Mouse (Mus musculus): ENCODE data around the gene Casp8.
A peak's percentile ranks its signal among the peaks of the same experiment; 100 is the strongest.
"Not testable (repeated sequence)": the region's sequence is repeated elsewhere in the genome, so short reads cannot be mapped to it uniquely, and the experiment has no call there.

The Casp8 gene

GRCm38 (mm10) chr1:58801558-58802285, 6.5 kb downstream of the Casp8 start:
- no peak for DNase-seq

- DNase-seq = peak; percentile 63
Observed at GRCm38 (mm10) chr1:58802322-58803273, 7.4 kb downstream of the Casp8 start.

- no peak for DNase-seq
Observed at GRCm38 (mm10) chr1:58803531-58803930, 8.4 kb downstream of the Casp8 start.

GRCm38 (mm10) chr1:58806651-58807050, 11.5 kb downstream of the Casp8 start:
- DNase-seq = no peak

GRCm38 (mm10) chr1:58826319-58826718, 31.1 kb downstream of the Casp8 start:
- no peak for DNase-seq

- DNase-seq = no peak
Observed at GRCm38 (mm10) chr1:58830741-58831140, 35.6 kb downstream of the Casp8 start.

- DNase-seq = no peak
Observed at GRCm38 (mm10) chr1:58832198-58832597, 37.0 kb downstream of the Casp8 start.

- not testable (repeated sequence) for DNase-seq
Observed at GRCm38 (mm10) chr1:58856811-58857210, 61.6 kb downstream of the Casp8 start.

- not testable (repeated sequence) for DNase-seq
Observed at GRCm38 (mm10) chr1:58859131-58859530, 64.0 kb downstream of the Casp8 start.

- peak; percentile 6 for DNase-seq
Observed at GRCm38 (mm10) chr1:58859738-58860365, 64.7 kb downstream of the Casp8 start.

- not testable (repeated sequence) for DNase-seq
Observed at GRCm38 (mm10) chr1:58860586-58860985, 65.4 kb downstream of the Casp8 start.

- DNase-seq = not testable (repeated sequence)
Observed at GRCm38 (mm10) chr1:58876500-58876899, 81.3 kb downstream of the Casp8 start.

GRCm38 (mm10) chr1:58879291-58879690, 84.1 kb downstream of the Casp8 start:
- not testable (repeated sequence) for DNase-seq

GRCm38 (mm10) chr1:58883279-58883678, 88.1 kb downstream of the Casp8 start:
- not testable (repeated sequence) for DNase-seq

GRCm38 (mm10) chr1:58885646-58886045, 90.5 kb downstream of the Casp8 start:
- no peak for DNase-seq

GRCm38 (mm10) chr1:58889826-58890546, 94.8 kb downstream of the Casp8 start:
- no peak for DNase-seq

GRCm38 (mm10) chr1:58890697-58891290, 95.6 kb downstream of the Casp8 start:
- DNase-seq = not testable (repeated sequence)

GRCm38 (mm10) chr1:58891481-58892170, 96.5 kb downstream of the Casp8 start:
- not testable (repeated sequence) for DNase-seq

GRCm38 (mm10) chr1:58892386-58892785, 97.2 kb downstream of the Casp8 start:
- DNase-seq = not testable (repeated sequence)

Measured in kidney, adult 18-20 months (tissue).